Mouse (Mus musculus) lung, postnatal 25 days (tissue): ENCODE data around the gene Notch2.

ENCODE experiments used
- DNase-seq: peaks from one replicate; pipeline ENCODE4 v3.0.0; 2022; ENCODE audit warnings: low spot score

The Notch2 gene

DNA sequence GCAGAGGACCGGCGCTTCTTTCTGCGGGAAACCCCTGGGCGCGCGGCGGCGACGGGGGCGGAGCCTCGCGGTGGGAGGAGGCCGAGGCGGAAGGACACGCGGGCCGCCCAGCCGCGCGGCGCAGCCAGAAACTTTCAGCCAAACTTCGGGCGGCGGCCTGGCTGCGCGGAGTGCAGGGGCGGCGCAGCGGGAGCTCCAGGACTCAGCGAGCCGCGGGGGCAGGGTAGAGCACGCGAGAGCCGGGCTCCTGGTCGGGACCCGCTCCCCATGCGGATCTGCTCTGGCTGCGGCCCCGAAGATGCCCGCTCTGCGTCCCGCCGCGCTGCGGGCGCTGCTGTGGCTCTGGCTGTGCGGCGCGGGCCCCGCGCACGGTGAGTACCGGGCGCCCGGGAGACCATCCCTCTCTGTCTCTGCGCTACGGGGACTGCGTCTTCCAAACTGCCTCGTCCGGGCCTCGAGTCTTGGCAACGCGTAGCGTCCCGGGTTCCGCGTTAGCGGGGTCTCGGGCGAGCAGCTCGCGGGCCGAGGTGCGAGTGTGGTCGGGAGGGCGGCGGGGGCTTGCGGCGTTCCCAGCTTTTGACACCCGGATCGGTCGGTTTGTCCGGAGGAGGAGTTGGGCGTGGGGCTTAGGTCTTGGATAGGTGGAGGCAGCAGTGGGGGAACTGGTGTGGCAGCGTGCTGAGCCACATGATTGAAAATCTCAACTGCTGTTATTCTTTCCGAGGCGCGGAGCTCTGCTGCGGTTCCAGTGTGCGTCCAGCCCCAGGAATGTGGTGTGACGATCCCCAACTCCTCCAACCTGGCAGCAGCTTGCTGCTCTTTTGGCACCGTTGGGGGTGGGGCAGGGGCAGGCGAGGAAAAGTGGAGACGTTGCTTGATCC, at the start of gene Notch2:
Notch2 (plus strand) TSS at position 127 of the 881 bp plus-strand sequence.
- peak; percentile 95 for DNase-seq

GRCm38 (mm10) chr3:97964878-97965353, 48.4 kb upstream of the Notch2 start:
- DNase-seq: peak; percentile 51

DNA sequence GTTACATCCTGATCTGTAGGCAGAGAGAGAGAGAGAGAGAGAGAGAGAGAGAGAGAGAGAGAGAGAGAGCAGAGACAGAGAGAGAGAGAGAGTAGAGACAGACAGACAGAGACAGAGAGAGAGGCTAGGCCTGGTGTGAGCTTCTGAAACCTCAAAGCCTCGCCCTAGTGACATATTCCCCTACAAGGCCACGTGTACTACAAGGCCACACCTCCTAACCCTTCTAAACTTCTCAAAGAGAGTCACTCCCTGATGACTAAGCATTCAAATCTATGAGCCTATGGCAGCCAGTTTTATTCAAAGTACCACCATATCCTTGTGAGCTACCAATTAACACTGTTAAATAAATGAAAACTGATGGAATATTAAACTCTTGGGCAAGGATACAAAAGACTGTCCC, 45.7 kb upstream of the Notch2 start:
- no peak for DNase-seq

- DNase-seq: no peak
These were observed 45.1 kb upstream of the Notch2 start for GRCm38 (mm10) chr3:97968191-97968590.

- no peak for DNase-seq
These were observed 44.3 kb upstream of the Notch2 start for GRCm38 (mm10) chr3:97969019-97969418.

DNA sequence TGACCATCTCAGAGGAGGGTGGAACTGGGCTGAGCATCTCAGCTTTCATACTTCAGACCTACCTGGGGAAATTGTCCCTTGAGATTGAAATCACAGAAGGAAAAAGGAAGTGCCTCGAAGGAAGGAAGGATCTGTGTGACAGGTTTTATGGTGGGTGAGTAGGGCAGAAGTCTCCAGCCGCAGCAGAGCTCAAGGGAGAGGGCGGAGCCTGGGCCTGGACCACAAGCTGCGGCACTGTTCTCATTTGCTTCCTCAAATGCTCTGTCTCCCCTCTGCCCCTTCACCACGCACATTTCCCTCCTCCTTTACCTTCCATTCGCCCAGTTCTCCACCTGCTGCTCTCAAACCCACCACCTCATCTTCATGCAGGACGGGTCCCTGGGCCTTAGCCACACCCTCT, 42.2 kb upstream of the Notch2 start:
- DNase-seq: peak; percentile 67

DNA sequence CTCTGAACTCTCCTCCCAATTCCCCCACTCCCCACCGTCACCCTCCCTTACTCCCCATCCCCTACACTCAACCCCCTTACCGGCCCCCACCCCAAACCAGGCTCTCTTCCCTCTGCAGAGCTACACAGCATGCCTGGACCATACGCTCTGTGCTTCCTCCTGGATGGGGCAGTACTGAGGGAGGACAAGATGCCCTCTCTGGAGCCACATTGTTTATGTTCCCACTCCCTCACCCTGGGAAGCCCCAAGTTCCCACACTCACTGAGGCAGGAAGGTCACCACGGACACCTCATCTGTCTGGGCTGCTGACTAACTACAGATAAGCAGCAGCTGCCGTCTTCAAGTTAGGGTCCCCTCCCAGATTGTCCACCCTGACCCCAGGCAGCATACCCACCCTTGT, 41.1 kb upstream of the Notch2 start:
- DNase-seq: no peak

DNA sequence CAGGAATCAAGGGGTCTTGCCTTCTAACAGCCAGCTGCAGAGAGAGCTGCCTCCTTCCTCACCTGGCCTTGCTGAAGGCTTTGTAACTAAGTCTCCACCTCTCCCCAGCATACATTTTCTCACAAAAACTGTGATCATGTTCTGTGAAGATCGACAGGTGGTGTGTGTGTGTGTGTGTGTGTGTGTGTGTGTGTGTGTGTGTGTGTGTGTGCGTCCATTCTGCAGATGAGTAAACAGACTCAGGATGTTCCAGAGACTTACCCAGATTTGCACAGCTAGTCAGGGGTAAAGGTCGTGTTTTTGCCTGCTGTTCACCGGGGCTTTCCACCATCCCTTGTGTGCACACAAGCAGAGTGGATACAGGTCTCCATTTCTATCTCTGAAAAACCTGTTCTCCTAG, 40.6 kb upstream of the Notch2 start:
- DNase-seq: no peak

GRCm38 (mm10) chr3:97973306-97973705, 40.0 kb upstream of the Notch2 start:
- DNase-seq: no peak

GRCm38 (mm10) chr3:97974197-97974770, 39.0 kb upstream of the Notch2 start:
- no peak for DNase-seq

GRCm38 (mm10) chr3:97976706-97977105, 36.6 kb upstream of the Notch2 start:
- no peak for DNase-seq

DNA sequence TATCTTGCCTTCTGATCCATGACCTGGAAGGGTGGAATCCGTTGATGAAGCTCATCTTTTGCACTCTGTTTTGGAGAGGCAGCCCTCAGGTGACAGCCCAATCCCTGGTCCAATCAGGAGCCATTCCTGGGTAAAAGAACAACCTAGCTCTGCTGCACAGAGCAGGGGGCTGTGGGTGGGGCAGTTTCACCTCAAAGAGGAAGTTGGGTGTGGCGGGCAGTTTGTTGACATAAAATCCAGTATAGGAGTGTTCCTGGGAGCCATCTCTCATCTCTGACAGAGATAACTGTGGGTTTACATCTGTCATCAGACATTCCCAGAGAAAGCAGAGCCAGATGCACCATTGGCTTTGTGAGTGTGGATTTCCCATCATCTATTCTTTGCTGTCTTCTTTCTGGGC, 34.6 kb upstream of the Notch2 start:
- no peak for DNase-seq

GRCm38 (mm10) chr3:97980683-97981327, 32.5 kb upstream of the Notch2 start:
- DNase-seq: no peak

GRCm38 (mm10) chr3:97981376-97981906, 31.9 kb upstream of the Notch2 start:
- DNase-seq: no peak

GRCm38 (mm10) chr3:97984870-97985506, 28.3 kb upstream of the Notch2 start:
- no peak for DNase-seq

- DNase-seq: no peak
These were observed 27.6 kb upstream of the Notch2 start for GRCm38 (mm10) chr3:97985691-97986090.

DNA sequence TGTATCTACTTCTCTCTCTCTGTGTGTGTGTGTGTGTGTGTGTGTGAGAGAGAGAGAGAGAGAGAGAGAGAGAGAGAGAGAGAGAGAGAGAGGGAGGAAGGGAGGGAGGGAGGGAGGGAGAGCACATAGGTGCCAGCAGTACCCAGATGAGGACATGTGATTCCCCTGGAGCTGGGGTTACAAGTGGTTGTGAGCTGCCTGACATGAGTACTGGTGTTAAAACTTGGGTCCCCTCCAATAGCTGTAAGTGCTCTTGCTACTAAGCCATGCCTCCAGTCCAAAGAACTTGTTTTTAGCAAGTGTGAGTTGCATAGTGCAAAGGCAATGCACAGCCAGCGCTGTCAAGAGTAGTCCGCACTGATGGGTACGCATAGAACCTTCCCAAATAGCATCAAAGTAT, 26.2 kb upstream of the Notch2 start:
- no peak for DNase-seq

- no peak for DNase-seq
These were observed 24.6 kb upstream of the Notch2 start for GRCm38 (mm10) chr3:97988756-97989155.

GRCm38 (mm10) chr3:97990576-97990975, 22.8 kb upstream of the Notch2 start:
- no peak for DNase-seq

- no peak for DNase-seq
These were observed 21.0 kb upstream of the Notch2 start for GRCm38 (mm10) chr3:97992289-97992688.

DNA sequence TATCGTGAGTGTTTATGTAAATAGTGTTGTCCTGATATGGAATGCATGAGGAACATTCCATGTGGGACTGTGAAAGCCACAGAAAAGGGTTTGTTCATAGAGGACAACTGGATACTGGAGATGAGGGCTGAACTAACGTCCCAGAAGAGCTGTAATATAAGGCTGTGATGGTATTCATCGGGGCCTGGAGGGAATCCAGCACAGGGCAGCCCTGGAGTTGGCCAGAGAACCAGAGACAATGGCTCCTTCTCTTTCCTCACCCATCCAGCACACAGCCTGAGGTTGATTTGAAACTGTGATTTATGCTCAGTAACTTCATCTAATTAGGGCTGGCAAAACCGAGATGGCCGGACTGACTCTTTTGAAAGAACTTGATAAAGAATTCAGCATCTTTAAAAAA, 20.1 kb upstream of the Notch2 start:
- no peak for DNase-seq

DNA sequence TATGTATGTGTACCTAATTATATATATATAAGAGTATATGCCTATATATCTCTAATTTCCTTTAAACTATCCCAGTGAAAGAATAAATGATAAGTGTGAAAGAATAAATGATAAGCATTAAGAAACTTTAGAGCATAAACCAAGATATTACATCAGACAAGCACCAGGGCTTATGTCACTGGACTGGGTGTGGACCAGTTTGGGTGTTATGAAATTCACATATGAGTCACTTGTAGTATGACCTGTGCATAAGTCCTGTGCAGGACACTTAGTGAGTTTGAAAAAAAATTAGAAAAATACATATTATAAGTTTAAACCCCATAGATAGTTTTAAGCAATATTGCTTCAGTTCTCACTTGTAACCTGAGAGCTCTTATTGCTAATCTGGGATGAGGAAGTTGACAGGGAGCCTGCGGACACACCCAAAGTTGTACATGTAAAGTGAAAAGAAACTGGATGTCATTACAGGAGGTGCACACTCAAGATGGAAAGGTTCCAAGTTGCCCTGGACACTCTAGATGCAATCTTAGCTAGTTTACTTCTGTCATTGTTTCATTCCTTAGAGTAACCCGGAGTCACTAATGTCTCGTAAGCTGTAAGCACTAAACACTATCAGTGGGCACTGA, 19.3 kb upstream of the Notch2 start:
- peak; percentile 34 for DNase-seq
